Mouse (Mus musculus) heart, embryonic 16.5 days (tissue): ENCODE results near the gene Tgfbr3. TPM values are rescaled to one million over a fixed set of nuclear protein-coding genes. Genes with fewer than 3 reads are reported as not detected.

Source experiments
- ATAC-seq: fragments of 200-750 bp; cut with Nextera tagmentation; replicated peaks from 2 replicates; pipeline ENCODE4 v1.8.0; 2017; ENCODE audit warnings: moderate number of reproducible peaks; ENCODE audit not compliant: insufficient read depth, low FRiP score; ENCODE audit errors: extremely low read depth
- H3K27ac ChIP-seq: fragments of 300-500 bp; sonication (generic); 2 replicates; pipeline ENCODE4 v1.5.1; 2014; ENCODE audit warnings: mild to moderate bottlenecking, low read length, control low read depth, moderate library complexity
- H3K27me3 ChIP-seq: fragments of 300-500 bp; sonication (generic); 2 replicates; pipeline ENCODE4 v1.6.1; 2014; ENCODE audit warnings: low read length, mixed read lengths; ENCODE audit not compliant: control insufficient read depth, insufficient read depth
- H3K36me3 ChIP-seq: fragments of 300-500 bp; sonication (generic); 2 replicates; pipeline ENCODE4 v1.6.1; 2014; ENCODE audit not compliant: control insufficient read depth, insufficient read depth
- H3K4me1 ChIP-seq: fragments of 300-500 bp; sonication (generic); 2 replicates; pipeline ENCODE4 v1.6.1; 2014; ENCODE audit warnings: low read length, mixed read lengths; ENCODE audit not compliant: control insufficient read depth, insufficient read depth
- H3K4me2 ChIP-seq: fragments of 300-500 bp; sonication (generic); 2 replicates; pipeline ENCODE4 v1.6.1; 2014; ENCODE audit warnings: low read depth, mild to moderate bottlenecking, control low read depth, low read length
- H3K4me3 ChIP-seq: fragments of 300-500 bp; sonication (generic); 2 replicates; pipeline ENCODE4 v1.5.1; 2014; ENCODE audit warnings: mild to moderate bottlenecking, control low read depth, low read length
- H3K9ac ChIP-seq: fragments of 300-500 bp; sonication (generic); 2 replicates; pipeline ENCODE4 v1.6.1; 2014; ENCODE audit warnings: low read length, control low read depth
- H3K9me3 ChIP-seq: fragments of 300-500 bp; sonication (generic); replicated peaks from 2 replicates; pipeline ENCODE4 v1.6.1; 2016; ENCODE audit warnings: low read length; ENCODE audit not compliant: control insufficient read depth
- WGBS: fragments of 180-500 bp; shearing (Covaris S2); extraction: QIAGEN DNeasy Blood & Tissue Kit; methylation state at CpG from one replicate; pipeline ENCODE4 v1.1.7; 2014; 5-methylcytosine and 5-hydroxymethylcytosine counted together
- polyA plus RNA-seq: library from polyadenylated mRNA; unstranded; fragments of >200 nt; fragmentation: Nextera tagmentation; extraction: Ambion mirVana; gene quantifications from 2 replicates; pipeline ENCODE4 v1.2.1, GENCODE M21; 2015

Gene Tgfbr3
- polyA plus RNA-seq, 1 experiment from 2014 or later: 20.1 TPM

GRCm38 (mm10) chr5:107266566-107266965, 22.9 kb downstream of the Tgfbr3 start:
- Histone ChIP-seq H3K9ac (no peak overlapping the region), H3K9me3 (no peaks in the 10 kb centered on the region), H3K27me3 (no peaks in the 10 kb centered on the region), H3K27ac (peak overlapping the region; percentile 79), H3K4me1 (peaks cover 49% of the 10 kb centered on the region), H3K4me2 (no peak overlapping the region), H3K4me3 (no peak overlapping the region), H3K36me3 (no peaks in the 10 kb centered on the region; the same call in 1 of the 2 replicates)
- peak; percentile 38; the same call in 1 of the 2 replicates for ATAC-seq
- WGBS: 41% methylated on average over 3 of the region's 3 CpGs

GRCm38 (mm10) chr5:107264426-107265360, 24.7 kb downstream of the Tgfbr3 start:
- WGBS: 82% methylated on average over 16 of the region's 16 CpGs
- Histone ChIP-seq H3K9ac (no peak overlapping the region), H3K27me3 (no peaks in the 10 kb centered on the region), H3K36me3 (no peaks in the 10 kb centered on the region; the same call in 1 of the 2 replicates), H3K27ac (no peak overlapping the region), H3K4me3 (no peak overlapping the region), H3K9me3 (no peaks in the 10 kb centered on the region), H3K4me2 (no peak overlapping the region), H3K4me1 (peaks cover 46% of the 10 kb centered on the region)
- ATAC-seq: no peak

- no peak overlapping the region for H3K9ac ChIP-seq
- H3K36me3 ChIP-seq: peaks cover 8% of the 10 kb centered on the region
- peaks cover 3% of the 10 kb centered on the region; the same call in 1 of the 2 replicates for H3K9me3 ChIP-seq
- 91% methylated on average over 3 of the region's 3 CpGs for WGBS
- H3K4me3 ChIP-seq: no peak overlapping the region
- no peak overlapping the region for H3K27ac ChIP-seq
- no peak for ATAC-seq
- peaks cover 42% of the 10 kb centered on the region for H3K4me1 ChIP-seq
- no peak overlapping the region for H3K4me2 ChIP-seq
- no peaks in the 10 kb centered on the region for H3K27me3 ChIP-seq
Observed at GRCm38 (mm10) chr5:107263836-107264235, 25.6 kb downstream of the Tgfbr3 start.

- Histone ChIP-seq H3K9me3 (peaks cover 3% of the 10 kb centered on the region; the same call in 1 of the 2 replicates), H3K27me3 (no peaks in the 10 kb centered on the region), H3K36me3 (peaks cover 8% of the 10 kb centered on the region), H3K9ac (no peak overlapping the region), H3K27ac (peak overlapping the region; percentile 32), H3K4me2 (no peak overlapping the region), H3K4me1 (peaks cover 26% of the 10 kb centered on the region), H3K4me3 (no peak overlapping the region)
- WGBS: 67% methylated on average over 6 of the region's 6 CpGs
- no peak for ATAC-seq
Observed at GRCm38 (mm10) chr5:107261930-107262329, 27.5 kb downstream of the Tgfbr3 start.

- WGBS: 66% methylated on average over 10 of the region's 10 CpGs
- Histone ChIP-seq H3K4me1 (peaks cover 18% of the 10 kb centered on the region), H3K9me3 (peaks cover 3% of the 10 kb centered on the region; the same call in 1 of the 2 replicates), H3K27me3 (no peaks in the 10 kb centered on the region), H3K4me3 (no peak overlapping the region), H3K36me3 (peaks cover 8% of the 10 kb centered on the region), H3K9ac (no peak overlapping the region), H3K27ac (peak overlapping the region; percentile 32; the same call in 1 of the 2 replicates), H3K4me2 (no peak overlapping the region)
- ATAC-seq: no peak
Observed at GRCm38 (mm10) chr5:107260708-107261495, 28.5 kb downstream of the Tgfbr3 start.

GRCm38 (mm10) chr5:107259487-107260040, 29.9 kb downstream of the Tgfbr3 start:
- 69% methylated on average over 4 of the region's 4 CpGs for whole genome bisulfite sequencing
- H3K4me1 ChIP-seq: peaks cover 18% of the 10 kb centered on the region
- no peak overlapping the region for H3K27ac ChIP-seq
- no peak overlapping the region for H3K4me2 ChIP-seq
- H3K9me3 ChIP-seq: peaks cover 3% of the 10 kb centered on the region; the same call in 1 of the 2 replicates
- H3K36me3 ChIP-seq: peaks cover 10% of the 10 kb centered on the region
- no peak for ATAC-seq
- no peak overlapping the region for H3K9ac ChIP-seq
- H3K4me3 ChIP-seq: no peak overlapping the region
- no peaks in the 10 kb centered on the region for H3K27me3 ChIP-seq

- Histone ChIP-seq H3K27me3 (no peaks in the 10 kb centered on the region), H3K9me3 (no peaks in the 10 kb centered on the region), H3K27ac (no peak overlapping the region), H3K4me3 (no peak overlapping the region), H3K36me3 (peaks cover 7% of the 10 kb centered on the region), H3K9ac (no peak overlapping the region), H3K4me1 (peaks cover 31% of the 10 kb centered on the region), H3K4me2 (no peak overlapping the region)
- 74% methylated on average over 3 of the region's 3 CpGs for WGBS
- no peak for ATAC-seq
Observed at GRCm38 (mm10) chr5:107253395-107253794, 36.0 kb downstream of the Tgfbr3 start.

- H3K4me3 ChIP-seq: no peak overlapping the region
- peaks cover 7% of the 10 kb centered on the region for H3K36me3 ChIP-seq
- no peaks in the 10 kb centered on the region for H3K9me3 ChIP-seq
- no peak overlapping the region for H3K9ac ChIP-seq
- H3K4me1 ChIP-seq: peaks cover 31% of the 10 kb centered on the region
- H3K27ac ChIP-seq: peak overlapping the region; percentile 91
- ATAC-seq: no peak
- 15% methylated on average over 1 of the region's 1 CpGs for WGBS
- H3K4me2 ChIP-seq: no peak overlapping the region
- no peaks in the 10 kb centered on the region for H3K27me3 ChIP-seq
Observed at GRCm38 (mm10) chr5:107252435-107252834, 37.0 kb downstream of the Tgfbr3 start.
